Mouse (Mus musculus): Measurements from ENCODE around the gene Rem2. TPM values are rescaled to one million over a fixed set of nuclear protein-coding genes. Genes with fewer than 3 reads are reported as not detected.

Gene Rem2
- polyA plus RNA-seq, 1 experiment from 2014 or later, result 37.2 TPM

DNA sequence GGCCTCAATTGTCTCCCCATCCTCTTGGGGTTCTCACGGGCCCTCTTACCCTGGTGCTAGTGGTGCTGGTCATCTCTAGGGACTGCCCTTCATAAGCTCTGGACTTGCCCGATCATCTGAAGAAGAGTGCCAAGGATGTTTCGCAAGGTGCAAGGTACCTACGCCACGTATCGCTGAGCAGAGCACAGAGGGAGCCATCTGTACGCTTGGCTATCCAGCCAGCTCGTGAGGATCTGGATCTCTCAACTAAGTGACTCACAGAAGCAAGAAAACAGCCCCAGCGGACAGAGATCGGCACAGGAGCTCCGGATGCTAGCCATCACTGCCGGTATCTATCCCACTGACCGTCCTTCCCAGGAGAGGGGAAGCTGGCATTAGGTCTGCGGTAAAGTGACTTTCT lies 20.8 kb downstream of the Rem2 start:
- H3K4me3 ChIP-seq (replicated peaks; ENCODE audit: low read depth, low read length), result no peak overlapping the region
- no peak overlapping the region for H3K4me2 ChIP-seq (ENCODE audit: low read length)
- 86% methylated on average over 14 of the region's 14 CpGs for WGBS
- H3K36me3 ChIP-seq (ENCODE audit: control insufficient read depth, insufficient read depth, low read length), result no peaks in the 10 kb centered on the region
- DNase-seq, result no peak
- H3K9ac ChIP-seq (replicated peaks; ENCODE audit: low read length), result no peak overlapping the region
- ATAC-seq (ENCODE audit: low FRiP score, low TSS enrichment), result no peak
- H3K27me3 ChIP-seq (ENCODE audit: control insufficient read depth, insufficient read depth, low read length), result no peaks in the 10 kb centered on the region
- H3K4me1 ChIP-seq (ENCODE audit: control insufficient read depth, insufficient read depth, low read length), result no peaks in the 10 kb centered on the region
- H3K9me3 ChIP-seq (ENCODE audit: control insufficient read depth, low read length), result no peaks in the 10 kb centered on the region
- H3K27ac ChIP-seq (replicated peaks; ENCODE audit: low read depth, low read length), result no peak overlapping the region

DNA sequence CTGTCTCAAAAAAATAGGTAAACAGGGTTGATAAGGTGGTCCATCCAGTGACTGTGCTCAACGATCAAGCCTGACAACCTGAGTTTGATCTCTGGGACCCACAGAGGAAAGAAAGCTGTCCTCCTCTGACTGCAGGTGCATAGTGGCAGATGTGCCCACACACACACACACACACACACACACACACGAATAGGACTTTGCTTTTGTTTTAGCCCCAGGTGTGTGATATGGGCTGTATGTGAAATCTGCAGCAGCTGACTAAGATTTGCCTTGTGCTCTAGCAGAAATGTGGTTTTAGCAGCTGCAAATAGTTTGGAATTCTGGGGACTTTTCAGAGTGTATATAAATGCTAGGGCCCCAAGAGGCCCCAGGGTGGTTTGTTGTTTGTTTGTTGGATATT lies 23.4 kb downstream of the Rem2 start:
- Histone ChIP-seq H3K4me1 (ENCODE audit: control insufficient read depth, insufficient read depth, low read length) (no peaks in the 10 kb centered on the region), H3K27me3 (ENCODE audit: control insufficient read depth, insufficient read depth, low read length) (no peaks in the 10 kb centered on the region), H3K9ac (replicated peaks; ENCODE audit: low read length) (no peak overlapping the region), H3K4me2 (ENCODE audit: low read length) (no peak overlapping the region), H3K27ac (replicated peaks; ENCODE audit: low read depth, low read length) (no peak overlapping the region), H3K4me3 (replicated peaks; ENCODE audit: low read depth, low read length) (no peak overlapping the region), H3K36me3 (ENCODE audit: control insufficient read depth, insufficient read depth, low read length) (no peaks in the 10 kb centered on the region), H3K9me3 (ENCODE audit: control insufficient read depth, low read length) (no peaks in the 10 kb centered on the region)
- WGBS, result 82% methylated on average over 2 of the region's 2 CpGs
- DNase-seq (no peak), ATAC-seq (ENCODE audit: low FRiP score, low TSS enrichment) (no peak)

DNA sequence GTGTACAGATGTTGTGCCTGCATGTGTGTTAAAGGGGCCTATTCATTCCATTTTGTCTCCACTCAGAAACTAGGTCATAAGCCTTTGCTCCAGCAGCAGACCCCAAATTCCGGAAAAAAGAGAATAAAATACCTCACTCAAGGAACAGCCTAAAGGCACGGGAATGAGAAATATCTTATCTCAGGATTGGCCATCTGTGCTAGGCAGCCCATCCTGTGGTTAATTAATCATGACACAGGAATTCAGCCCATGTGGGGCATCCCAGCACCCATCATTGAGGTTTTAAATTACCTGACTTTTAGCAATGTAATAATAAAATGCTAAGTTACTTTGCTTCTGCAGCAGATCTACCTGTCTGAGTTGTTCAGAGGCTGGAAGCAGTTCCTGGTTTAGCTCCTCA lies 25.5 kb downstream of the Rem2 start:
- DNase-seq (no peak), ATAC-seq (ENCODE audit: low FRiP score, low TSS enrichment) (no peak)
- Histone ChIP-seq H3K9ac (replicated peaks; ENCODE audit: low read length) (no peak overlapping the region), H3K9me3 (ENCODE audit: control insufficient read depth, low read length) (no peaks in the 10 kb centered on the region), H3K4me3 (replicated peaks; ENCODE audit: low read depth, low read length) (no peak overlapping the region), H3K36me3 (ENCODE audit: control insufficient read depth, insufficient read depth, low read length) (peaks cover 2% of the 10 kb centered on the region; the same call in 1 of the 2 replicates), H3K27ac (replicated peaks; ENCODE audit: low read depth, low read length) (no peak overlapping the region), H3K27me3 (ENCODE audit: control insufficient read depth, insufficient read depth, low read length) (no peaks in the 10 kb centered on the region), H3K4me2 (ENCODE audit: low read length) (no peak overlapping the region), H3K4me1 (ENCODE audit: control insufficient read depth, insufficient read depth, low read length) (no peaks in the 10 kb centered on the region)
- WGBS, result 91% methylated on average over 2 of the region's 2 CpGs

DNA sequence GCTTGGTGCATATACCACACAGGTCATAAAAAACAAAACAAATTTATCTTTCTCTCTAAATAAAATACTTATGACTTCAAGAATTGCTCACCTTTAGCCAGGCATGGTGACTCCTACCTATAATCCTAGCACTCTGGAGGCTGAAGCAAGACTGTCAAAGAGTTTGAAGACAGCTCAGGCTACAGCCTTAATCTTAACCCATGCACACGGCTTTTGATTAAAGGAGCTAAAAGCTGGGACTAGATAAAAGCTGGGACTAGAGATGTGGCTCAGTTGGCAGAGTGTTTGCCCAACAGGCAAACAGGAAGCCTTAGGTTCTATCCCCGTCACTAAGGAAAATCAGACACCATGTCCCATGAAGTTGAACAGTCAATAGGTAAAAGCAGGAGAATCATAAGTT lies 27.2 kb downstream of the Rem2 start:
- H3K9me3 ChIP-seq (ENCODE audit: control insufficient read depth, low read length), result no peaks in the 10 kb centered on the region
- no peak overlapping the region for H3K4me3 ChIP-seq (replicated peaks; ENCODE audit: low read depth, low read length)
- no peaks in the 10 kb centered on the region for H3K4me1 ChIP-seq (ENCODE audit: control insufficient read depth, insufficient read depth, low read length)
- H3K4me2 ChIP-seq (ENCODE audit: low read length), result no peak overlapping the region
- ATAC-seq (ENCODE audit: low FRiP score, low TSS enrichment), result no peak
- H3K36me3 ChIP-seq (ENCODE audit: control insufficient read depth, insufficient read depth, low read length), result peaks cover 18% of the 10 kb centered on the region
- H3K27me3 ChIP-seq (ENCODE audit: control insufficient read depth, insufficient read depth, low read length), result no peaks in the 10 kb centered on the region
- H3K27ac ChIP-seq (replicated peaks; ENCODE audit: low read depth, low read length), result no peak overlapping the region
- no peak for DNase-seq
- no peak overlapping the region for H3K9ac ChIP-seq (replicated peaks; ENCODE audit: low read length)
- 76% methylated on average over 2 of the region's 2 CpGs for WGBS

DNA sequence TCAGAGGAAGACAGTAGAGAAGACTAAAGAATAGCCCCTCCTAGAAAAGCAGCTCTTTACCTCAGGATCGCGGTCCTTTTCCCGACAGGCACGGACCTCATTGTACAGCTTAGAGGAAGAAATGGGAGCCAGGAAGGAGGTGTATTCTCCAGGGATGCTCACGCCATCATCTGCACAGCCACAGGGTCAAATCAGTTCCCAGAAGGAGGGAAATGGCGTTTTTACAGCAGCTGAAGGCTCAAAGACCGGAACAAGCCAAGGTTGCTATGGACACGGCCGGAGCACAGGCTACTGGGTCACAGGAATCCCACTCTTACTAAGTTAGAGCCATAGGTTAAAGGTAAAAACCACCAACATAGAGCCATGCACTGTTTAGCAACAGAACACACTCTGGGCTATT lies 33.9 kb downstream of the Rem2 start:
- 94% methylated on average over 9 of the region's 9 CpGs for WGBS
- ATAC-seq (ENCODE audit: low FRiP score, low TSS enrichment) (no peak), DNase-seq (no peak)
- peaks cover 84% of the 10 kb centered on the region for H3K36me3 ChIP-seq (ENCODE audit: control insufficient read depth, insufficient read depth, low read length)
- H3K4me3 ChIP-seq (replicated peaks; ENCODE audit: low read depth, low read length), result no peak overlapping the region
- H3K9me3 ChIP-seq (ENCODE audit: control insufficient read depth, low read length), result no peaks in the 10 kb centered on the region
- no peaks in the 10 kb centered on the region for H3K4me1 ChIP-seq (ENCODE audit: control insufficient read depth, insufficient read depth, low read length)
- H3K9ac ChIP-seq (replicated peaks; ENCODE audit: low read length), result no peak overlapping the region
- H3K4me2 ChIP-seq (ENCODE audit: low read length), result no peak overlapping the region
- no peaks in the 10 kb centered on the region for H3K27me3 ChIP-seq (ENCODE audit: control insufficient read depth, insufficient read depth, low read length)
- H3K27ac ChIP-seq (replicated peaks; ENCODE audit: low read depth, low read length), result no peak overlapping the region

DNA sequence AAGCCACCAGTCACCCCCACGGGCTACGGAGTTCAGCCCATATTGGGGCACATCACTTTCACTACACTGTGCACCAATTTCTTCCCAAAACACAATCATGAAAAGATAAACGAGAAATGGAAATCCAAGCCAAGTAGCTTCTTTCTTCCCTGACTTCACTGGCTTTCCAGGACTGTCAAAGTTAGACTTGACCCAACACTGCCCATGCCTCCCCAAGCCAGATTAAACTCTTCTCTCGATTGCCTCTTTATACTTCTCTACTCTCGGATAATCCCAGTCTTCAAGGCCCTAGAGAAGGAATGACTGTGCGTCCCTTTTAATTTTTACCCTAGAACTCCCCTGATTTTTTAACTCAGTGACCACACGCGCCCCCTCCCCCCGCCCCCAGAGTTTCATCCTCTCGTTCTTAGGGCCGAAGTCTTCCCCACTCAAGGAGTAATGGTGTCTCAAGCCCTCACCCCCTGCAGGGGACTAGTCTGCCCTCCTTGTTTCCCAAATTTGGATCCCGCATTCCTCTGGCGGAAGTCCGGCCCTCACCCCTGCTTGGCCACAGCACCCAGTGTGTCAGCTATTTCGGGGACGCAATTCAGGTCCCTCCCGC lies 40.9 kb downstream of the Rem2 start:
- DNase-seq (peak; percentile 12), ATAC-seq (ENCODE audit: low FRiP score, low TSS enrichment) (peak; percentile 64)
- 5% methylated on average over 17 of the region's 17 CpGs for WGBS
- Histone ChIP-seq H3K27me3 (ENCODE audit: control insufficient read depth, insufficient read depth, low read length) (no peaks in the 10 kb centered on the region), H3K4me2 (ENCODE audit: low read length) (peak overlapping the region; percentile 58), H3K4me3 (replicated peaks; ENCODE audit: low read depth, low read length) (peak overlapping the region; percentile 67), H3K36me3 (ENCODE audit: control insufficient read depth, insufficient read depth, low read length) (peaks cover 32% of the 10 kb centered on the region), H3K9ac (replicated peaks; ENCODE audit: low read length) (peak overlapping the region; percentile 64), H3K9me3 (ENCODE audit: control insufficient read depth, low read length) (no peaks in the 10 kb centered on the region), H3K27ac (replicated peaks; ENCODE audit: low read depth, low read length) (peak overlapping the region; percentile 79), H3K4me1 (ENCODE audit: control insufficient read depth, insufficient read depth, low read length) (peaks cover 13% of the 10 kb centered on the region)

DNA sequence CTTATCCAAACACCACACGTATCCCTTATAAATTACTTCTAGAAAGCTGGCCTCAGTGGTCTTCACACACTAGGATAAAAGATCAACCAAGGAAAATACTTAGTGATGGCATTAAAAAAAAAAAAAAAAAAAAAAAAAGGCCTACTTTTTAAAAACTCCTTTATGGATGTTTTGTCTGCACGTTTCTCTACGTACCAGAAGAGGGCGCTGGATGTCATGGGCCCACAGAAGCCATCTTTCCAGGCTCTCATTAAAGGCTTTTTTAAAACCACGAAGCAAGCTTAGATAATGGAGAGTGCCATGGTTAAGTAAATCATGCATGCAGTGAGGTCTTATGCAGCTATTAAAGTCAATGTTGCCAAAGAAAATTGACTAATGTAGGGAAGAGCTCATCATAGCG lies 47.7 kb downstream of the Rem2 start:
- Histone ChIP-seq H3K9ac (replicated peaks; ENCODE audit: low read length) (no peak overlapping the region), H3K4me1 (ENCODE audit: control insufficient read depth, insufficient read depth, low read length) (0 out of 2 replicates have a peak, but pooled peaks cover 11% of the 10 kb centered on the region), H3K27ac (replicated peaks; ENCODE audit: low read depth, low read length) (no peak overlapping the region), H3K9me3 (ENCODE audit: control insufficient read depth, low read length) (no peaks in the 10 kb centered on the region), H3K4me3 (replicated peaks; ENCODE audit: low read depth, low read length) (no peak overlapping the region), H3K4me2 (ENCODE audit: low read length) (no peak overlapping the region), H3K27me3 (ENCODE audit: control insufficient read depth, insufficient read depth, low read length) (no peaks in the 10 kb centered on the region), H3K36me3 (ENCODE audit: control insufficient read depth, insufficient read depth, low read length) (no peaks in the 10 kb centered on the region)
- peak; percentile 34 for DNase-seq
- no peak for ATAC-seq (ENCODE audit: low FRiP score, low TSS enrichment)
- WGBS, result 28% methylated on average over 6 of the region's 6 CpGs

DNA sequence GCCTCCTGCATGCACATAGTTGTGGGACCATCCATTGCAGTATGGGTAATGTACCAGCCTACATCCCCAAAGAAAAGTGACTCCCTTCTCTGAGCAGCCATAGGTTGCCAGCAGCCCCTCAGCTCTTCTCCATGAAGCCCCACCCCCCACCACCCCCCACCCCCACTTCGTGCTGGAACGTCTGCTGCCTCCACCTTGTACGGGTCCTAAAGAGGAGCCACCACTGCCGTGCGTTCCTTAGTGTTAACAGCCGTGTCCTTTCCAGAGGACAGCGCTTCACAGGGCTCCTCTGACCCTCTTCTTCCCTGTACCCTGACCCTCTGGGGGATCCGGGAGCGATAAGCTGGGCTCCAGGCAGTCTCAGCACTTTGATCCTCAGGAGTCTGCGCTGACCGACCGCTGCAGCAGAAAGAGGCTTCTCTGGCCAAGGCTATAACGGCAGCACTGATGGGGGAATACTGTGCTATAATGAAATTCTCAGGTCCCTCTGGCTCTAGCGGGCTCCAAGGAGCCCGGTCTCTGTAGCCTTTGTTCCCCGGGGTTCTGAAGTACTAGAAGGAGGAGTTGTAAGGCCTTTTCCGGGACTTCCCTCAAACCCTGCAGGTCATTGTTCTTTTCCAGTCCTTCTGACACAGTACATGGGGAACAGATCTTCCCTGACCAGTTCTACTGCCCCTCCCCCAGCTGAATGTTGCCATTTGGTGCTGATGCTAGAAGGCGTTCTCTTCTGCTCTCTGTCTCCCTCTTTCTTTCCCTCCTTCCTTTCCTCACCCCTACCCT lies 51.5 kb downstream of the Rem2 start:
- H3K27me3 ChIP-seq (ENCODE audit: control insufficient read depth, insufficient read depth, low read length), result no peaks in the 10 kb centered on the region
- 0 out of 2 replicates have a peak, but pooled peaks cover 11% of the 10 kb centered on the region for H3K4me1 ChIP-seq (ENCODE audit: control insufficient read depth, insufficient read depth, low read length)
- peak overlapping the region; percentile 66 for H3K4me2 ChIP-seq (ENCODE audit: low read length)
- peak overlapping the region; percentile 68 for H3K9ac ChIP-seq (replicated peaks; ENCODE audit: low read length)
- H3K27ac ChIP-seq (replicated peaks; ENCODE audit: low read depth, low read length), result peak overlapping the region; percentile 86
- H3K36me3 ChIP-seq (ENCODE audit: control insufficient read depth, insufficient read depth, low read length), result no peaks in the 10 kb centered on the region
- WGBS, result under 1% methylated on average over 18 of the region's 18 CpGs
- H3K4me3 ChIP-seq (replicated peaks; ENCODE audit: low read depth, low read length), result peak overlapping the region; percentile 40
- ATAC-seq (ENCODE audit: low FRiP score, low TSS enrichment) (peak; percentile 79), DNase-seq (peak; percentile 76)
- no peaks in the 10 kb centered on the region for H3K9me3 ChIP-seq (ENCODE audit: control insufficient read depth, low read length)

DNA sequence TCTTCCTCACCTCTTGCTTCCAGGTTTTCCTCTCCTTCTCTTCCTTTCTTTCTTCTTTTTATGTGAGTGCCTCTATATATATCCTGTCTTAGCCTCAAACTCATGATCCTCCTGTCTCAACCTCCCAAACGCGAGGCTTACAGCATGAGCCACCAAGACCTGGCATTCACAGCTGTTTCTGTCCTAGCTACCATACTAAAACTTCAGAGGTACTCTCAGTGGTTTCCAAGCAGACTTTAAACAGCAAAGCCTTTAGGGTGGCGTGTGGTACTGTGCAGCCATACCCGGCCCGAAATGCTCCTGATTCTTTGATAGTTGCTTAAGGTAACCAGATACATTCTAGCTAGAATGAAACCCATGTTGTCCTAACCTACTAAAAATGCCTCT lies 52.1 kb downstream of the Rem2 start:
- Histone ChIP-seq H3K9me3 (ENCODE audit: control insufficient read depth, low read length) (no peaks in the 10 kb centered on the region), H3K27ac (replicated peaks; ENCODE audit: low read depth, low read length) (peak overlapping the region; percentile 86), H3K4me1 (ENCODE audit: control insufficient read depth, insufficient read depth, low read length) (0 out of 2 replicates have a peak, but pooled peaks cover 11% of the 10 kb centered on the region), H3K27me3 (ENCODE audit: control insufficient read depth, insufficient read depth, low read length) (no peaks in the 10 kb centered on the region), H3K4me2 (ENCODE audit: low read length) (peak overlapping the region; percentile 66), H3K9ac (replicated peaks; ENCODE audit: low read length) (0 out of 2 replicates have a peak overlapping the region, but pooled peaks have one; percentile 68), H3K36me3 (ENCODE audit: control insufficient read depth, insufficient read depth, low read length) (no peaks in the 10 kb centered on the region), H3K4me3 (replicated peaks; ENCODE audit: low read depth, low read length) (peak overlapping the region; percentile 40; the same call in 1 of the 2 replicates)
- DNase-seq (peak; percentile 11), ATAC-seq (ENCODE audit: low FRiP score, low TSS enrichment) (no peak)
- WGBS, result 28% methylated on average over 5 of the region's 5 CpGs
